Mouse (Mus musculus) hindbrain, embryonic 15.5 days (tissue): Measurements from ENCODE around the gene Olfr108. TPM values are rescaled to one million over a fixed set of nuclear protein-coding genes. Genes with fewer than 3 reads are reported as not detected.

Experiments used
- ATAC-seq: fragments of 200-750 bp; cut with Nextera tagmentation; 2 replicates; pipeline ENCODE4 v1.8.0; 2017; ENCODE audit warnings: low read depth, moderate number of reproducible peaks, moderate TSS enrichment; ENCODE audit not compliant: low FRiP score
- H3K27ac ChIP-seq: fragments of 300-500 bp; sonication (generic); replicated peaks from 2 replicates; pipeline ENCODE4 v1.5.1; 2015; ENCODE audit warnings: mild to moderate bottlenecking, inconsistent platforms
- H3K27me3 ChIP-seq: fragments of 300-500 bp; sonication (generic); 2 replicates; pipeline ENCODE4 v1.6.1; 2015; ENCODE audit warnings: control low read depth, inconsistent platforms
- H3K36me3 ChIP-seq: fragments of 300-500 bp; sonication (generic); 2 replicates; pipeline ENCODE4 v1.6.1; 2015; ENCODE audit warnings: control low read depth, inconsistent platforms
- H3K4me1 ChIP-seq: fragments of 300-500 bp; sonication (generic); replicated peaks from 2 replicates; pipeline ENCODE4 v1.6.1; 2015; ENCODE audit warnings: control low read depth, inconsistent platforms
- H3K4me2 ChIP-seq: fragments of 300-500 bp; sonication (generic); 2 replicates; pipeline ENCODE4 v1.6.1; 2015; ENCODE audit warnings: moderate library complexity, mild to moderate bottlenecking, inconsistent platforms
- H3K4me3 ChIP-seq: fragments of 300-500 bp; sonication (generic); 2 replicates; pipeline ENCODE4 v1.5.1; 2015; ENCODE audit warnings: mild to moderate bottlenecking, inconsistent platforms
- H3K9ac ChIP-seq: fragments of 300-500 bp; sonication (generic); 2 replicates; pipeline ENCODE4 v1.6.1; 2015; ENCODE audit warnings: inconsistent platforms
- H3K9me3 ChIP-seq: fragments of 300-500 bp; sonication (generic); 2 replicates; pipeline ENCODE4 v1.6.1; 2016; ENCODE audit warnings: control low read depth, inconsistent platforms
- WGBS: fragments of 180-500 bp; shearing (Covaris S2); methylation state at CpG from one replicate; pipeline ENCODE4 v1.1.7; 2015; 5-methylcytosine and 5-hydroxymethylcytosine counted together
- polyA plus RNA-seq: library from polyadenylated mRNA; unstranded; fragments of >200 nt; fragmentation: Nextera tagmentation; extraction: Ambion mirVana; gene quantifications from 2 replicates; pipeline ENCODE4 v1.2.1, GENCODE M21; 2015

Gene Olfr108
- polyA plus RNA-seq: not detected in 2 replicates

GRCm38 (mm10) chr17:37445180-37445579, at the start of gene Olfr108:
TSS of gene Olfr108 (plus strand) at chr17:37445480.
- H3K4me3 ChIP-seq: no peak within 1 kb of the TSS
- H3K9ac ChIP-seq: no peak within 1 kb of the TSS
- no peaks in the 10 kb centered on the region for H3K36me3 ChIP-seq
- no peak within 1 kb of the TSS for H3K4me2 ChIP-seq
- no peak for ATAC-seq
- H3K4me1 ChIP-seq: no peaks in the 10 kb centered on the region
- WGBS: 75% methylated on average over 1 of the region's 1 CpGs
- no peaks in the 10 kb centered on the region for H3K27me3 ChIP-seq
- no peak within 1 kb of the TSS for H3K27ac ChIP-seq
- no peaks in the 10 kb centered on the region for H3K9me3 ChIP-seq

GRCm38 (mm10) chr17:37398926-37399325, 46.4 kb upstream of the Olfr108 start, which contains the start of gene Olfr107:
TSS of gene Olfr107 (plus strand) at chr17:37399226.
- Histone ChIP-seq H3K4me3 (no peak within 1 kb of the TSS), H3K9ac (no peak within 1 kb of the TSS), H3K4me2 (no peak within 1 kb of the TSS), H3K9me3 (no peaks in the 10 kb centered on the region), H3K27ac (no peak within 1 kb of the TSS), H3K27me3 (no peaks in the 10 kb centered on the region), H3K4me1 (no peaks in the 10 kb centered on the region), H3K36me3 (no peaks in the 10 kb centered on the region)
- ATAC-seq: no peak
- WGBS: 87% methylated on average over 3 of the region's 3 CpGs

GRCm38 (mm10) chr17:37413380-37413779, 31.9 kb upstream of the Olfr108 start:
- Histone ChIP-seq H3K4me2 (no peak overlapping the region), H3K4me3 (no peak overlapping the region), H3K36me3 (no peaks in the 10 kb centered on the region), H3K4me1 (no peaks in the 10 kb centered on the region), H3K9ac (no peak overlapping the region), H3K27me3 (no peaks in the 10 kb centered on the region), H3K27ac (no peak overlapping the region), H3K9me3 (no peaks in the 10 kb centered on the region)
- no peak for ATAC-seq

- H3K27me3 ChIP-seq: no peaks in the 10 kb centered on the region
- H3K4me1 ChIP-seq: no peaks in the 10 kb centered on the region
- 94% methylated on average over 1 of the region's 1 CpGs for WGBS
- H3K36me3 ChIP-seq: no peaks in the 10 kb centered on the region
- H3K27ac ChIP-seq: no peak within 1 kb of the TSS
- no peaks in the 10 kb centered on the region for H3K9me3 ChIP-seq
- no peak within 1 kb of the TSS for H3K9ac ChIP-seq
- no peak within 1 kb of the TSS for H3K4me2 ChIP-seq
- H3K4me3 ChIP-seq: no peak within 1 kb of the TSS
- ATAC-seq: no peak
These were observed 13.3 kb downstream of the Olfr108 start, which contains the start of gene Olfr109 for GRCm38 (mm10) chr17:37458616-37459015. TSS of gene Olfr109 (plus strand) at chr17:37458916.

GRCm38 (mm10) chr17:37483452-37483851, 38.2 kb downstream of the Olfr108 start, which contains the start of gene H2-M2:
TSS of gene H2-M2 (minus strand) at chr17:37483552.
- H3K4me3 ChIP-seq: no peak within 1 kb of the TSS
- H3K4me1 ChIP-seq: no peaks in the 10 kb centered on the region
- no peak within 1 kb of the TSS for H3K9ac ChIP-seq
- no peak within 1 kb of the TSS for H3K4me2 ChIP-seq
- no peak for ATAC-seq
- no peak within 1 kb of the TSS for H3K27ac ChIP-seq
- 91% methylated on average over 2 of the region's 2 CpGs for WGBS
- no peaks in the 10 kb centered on the region for H3K36me3 ChIP-seq
- no peaks in the 10 kb centered on the region for H3K27me3 ChIP-seq
- H3K9me3 ChIP-seq: no peaks in the 10 kb centered on the region

- H3K4me1 ChIP-seq: no peaks in the 10 kb centered on the region
- ATAC-seq: no peak
These were observed 46.7 kb downstream of the Olfr108 start, which contains the start of gene Olfr110 for GRCm38 (mm10) chr17:37491930-37492518. TSS of gene Olfr110 (plus strand) at chr17:37492468.

More at GRCm38 (mm10) chr17:37491930-37492518, 46.7 kb downstream of the Olfr108 start, which contains the start of gene Olfr110:
- Histone ChIP-seq H3K27me3 (no peaks in the 10 kb centered on the region), H3K9me3 (no peaks in the 10 kb centered on the region), H3K4me2 (no peak within 1 kb of the TSS), H3K4me3 (no peak within 1 kb of the TSS), H3K9ac (no peak within 1 kb of the TSS), H3K27ac (no peak within 1 kb of the TSS), H3K36me3 (no peaks in the 10 kb centered on the region)
- WGBS: 61% methylated on average over 1 of the region's 1 CpGs

Other genes with a start within 250 kb of the Olfr108 start
- not detected in 2 replicates for gene Olfr94, start 244.5 kb upstream of the Olfr108 start, polyA plus RNA-seq
- gene Olfr95, start 232.4 kb upstream of the Olfr108 start, polyA plus RNA-seq: 0.05 TPM in 1 of 2 replicates, not detected in the other
- not detected in 2 replicates for gene Olfr96, start 225.3 kb upstream of the Olfr108 start, polyA plus RNA-seq
- gene Olfr97, start 208.2 kb upstream of the Olfr108 start, polyA plus RNA-seq: not detected in 2 replicates
- gene Olfr98, start 181.7 kb upstream of the Olfr108 start, polyA plus RNA-seq: not detected in 2 replicates
- 0.87 and 1.5 TPM in 2 replicates for gene H2-M3, start 175.3 kb upstream of the Olfr108 start, polyA plus RNA-seq
- not detected in 2 replicates for gene Olfr99, start 162.0 kb upstream of the Olfr108 start, polyA plus RNA-seq
- gene Olfr101, start 141.2 kb upstream of the Olfr108 start, polyA plus RNA-seq: not detected in 2 replicates
- gene Olfr102, start 128.4 kb upstream of the Olfr108 start, polyA plus RNA-seq: not detected in 2 replicates
- not detected in 2 replicates for gene Olfr103, start 105.8 kb upstream of the Olfr108 start, polyA plus RNA-seq
- not detected in 2 replicates for gene Olfr104-ps, start 85.9 kb upstream of the Olfr108 start, polyA plus RNA-seq
- not detected in 2 replicates for gene Olfr105-ps, start 66.4 kb upstream of the Olfr108 start, polyA plus RNA-seq
- not detected in 2 replicates for gene Olfr106-ps, start 55.1 kb upstream of the Olfr108 start, polyA plus RNA-seq
- not detected in 2 replicates for gene Olfr107, start 46.3 kb upstream of the Olfr108 start, polyA plus RNA-seq
- gene Olfr109, start 13.4 kb downstream of the Olfr108 start, polyA plus RNA-seq: not detected in 2 replicates
- not detected in 2 replicates for gene H2-M2, start 38.1 kb downstream of the Olfr108 start, polyA plus RNA-seq
- not detected in 2 replicates for gene Olfr110, start 47.0 kb downstream of the Olfr108 start, polyA plus RNA-seq
- gene Olfr111, start 62.5 kb downstream of the Olfr108 start, polyA plus RNA-seq: not detected in 2 replicates
- not detected in 2 replicates for gene Olfr112, start 124.0 kb downstream of the Olfr108 start, polyA plus RNA-seq
- gene Olfr113, start 132.2 kb downstream of the Olfr108 start, polyA plus RNA-seq: not detected in 2 replicates
- not detected in 2 replicates for gene Olfr114, start 147.3 kb downstream of the Olfr108 start, polyA plus RNA-seq
- gene Olfr115, start 181.6 kb downstream of the Olfr108 start, polyA plus RNA-seq: not detected in 2 replicates
- gene Olfr116, start 181.7 kb downstream of the Olfr108 start, polyA plus RNA-seq: not detected in 2 replicates
- not detected in 2 replicates for gene Olfr117, start 218.3 kb downstream of the Olfr108 start, polyA plus RNA-seq
- gene Olfr118, start 221.5 kb downstream of the Olfr108 start, polyA plus RNA-seq: not detected in 2 replicates